Mouse (Mus musculus): ENCODE data around the gene Pip4p1.

GRCm38 (mm10) chr14:50896747-50897373 lies 33.8 kb downstream of the Pip4p1 start:
- TF ChIP-seq POLR2A (IDR thresholded peaks at IDR 0.05; ENCODE audit: low read depth, low read length), result no peak
- TF ChIP-seq CTCF (conservative IDR thresholded peaks at IDR 0.05; ENCODE audit: insufficient read depth, insufficient read length, low read depth, low read length), result no peak

Data from kidney, adult 2 months (tissue).